Mouse (Mus musculus) layer of hippocampus, adult 18-20 months (tissue): ENCODE measurements around the gene Ptprd. TPM values are rescaled to one million over a fixed set of nuclear protein-coding genes. Genes with fewer than 3 reads are reported as not detected.
A peak's percentile ranks its signal among the peaks of the same experiment; 100 is the strongest.

Experiments
- DNase-seq, 2 experiments: peaks; one replicate each; pipeline ENCODE4 v3.0.0; 2022; ENCODE audit warnings: low spot score in 2 of 2
- total RNA-seq, 2 experiments: library from RNA; stranded (reverse); gene quantifications; 2 replicates each; pipeline ENCODE4 v1.2.3; 2021

Gene Ptprd
- total RNA-seq, 2 experiments from 2014 or later: 138 to 145 TPM

- DNase-seq: no peak
These were observed 1796.1 kb downstream of the Ptprd start for GRCm38 (mm10) chr4:76415624-76416023.

- DNase-seq: no peak
These were observed 1797.2 kb downstream of the Ptprd start for GRCm38 (mm10) chr4:76414591-76414990.

GRCm38 (mm10) chr4:76410053-76410452, 1801.7 kb downstream of the Ptprd start:
- DNase-seq: no peak

- no peak for DNase-seq
These were observed 1802.6 kb downstream of the Ptprd start for GRCm38 (mm10) chr4:76409159-76409558.

- DNase-seq: no peak
These were observed 1805.8 kb downstream of the Ptprd start for GRCm38 (mm10) chr4:76405862-76406454.

GRCm38 (mm10) chr4:76403219-76403618, 1808.5 kb downstream of the Ptprd start:
- no peak for DNase-seq

- DNase-seq: no peak
These were observed 1823.9 kb downstream of the Ptprd start for GRCm38 (mm10) chr4:76387887-76388286.

GRCm38 (mm10) chr4:76386978-76387824, 1824.6 kb downstream of the Ptprd start:
- no peak for DNase-seq

GRCm38 (mm10) chr4:76385818-76386217, 1825.9 kb downstream of the Ptprd start:
- DNase-seq: peak; percentile 10 to 11

GRCm38 (mm10) chr4:76380312-76380917, 1831.3 kb downstream of the Ptprd start:
- peak; percentile 60 to 82 for DNase-seq

- DNase-seq: peak; percentile 25 to 64
These were observed 1841.5 kb downstream of the Ptprd start for GRCm38 (mm10) chr4:76370041-76370880.

- DNase-seq: no peak
These were observed 1842.7 kb downstream of the Ptprd start for GRCm38 (mm10) chr4:76369101-76369500.

GRCm38 (mm10) chr4:76368291-76368690, 1843.5 kb downstream of the Ptprd start:
- DNase-seq: no peak

- no peak for DNase-seq
These were observed 1844.5 kb downstream of the Ptprd start for GRCm38 (mm10) chr4:76367285-76367684.

- DNase-seq: peak; percentile 24 to 45
These were observed 1845.9 kb downstream of the Ptprd start for GRCm38 (mm10) chr4:76365871-76366270.

GRCm38 (mm10) chr4:76361546-76361945, 1850.2 kb downstream of the Ptprd start:
- DNase-seq: no peak

GRCm38 (mm10) chr4:76354167-76354566, 1857.6 kb downstream of the Ptprd start:
- DNase-seq: no peak

- DNase-seq: no peak
These were observed 1859.3 kb downstream of the Ptprd start for GRCm38 (mm10) chr4:76352468-76352867.

- no peak for DNase-seq
These were observed 1860.4 kb downstream of the Ptprd start for GRCm38 (mm10) chr4:76351201-76351979.

GRCm38 (mm10) chr4:76350241-76350962, 1861.4 kb downstream of the Ptprd start:
- DNase-seq: no peak
